Mouse (Mus musculus) hindbrain, postnatal 0 days (tissue): ENCODE results near the gene Stk19. TPM values are rescaled to one million over a fixed set of nuclear protein-coding genes. Genes with fewer than 3 reads are reported as not detected.

Experiments used
- ATAC-seq: fragments of 200-750 bp; cut with Nextera tagmentation; 2 replicates; pipeline ENCODE4 v1.8.0; 2017; ENCODE audit warnings: mild to moderate bottlenecking, moderate TSS enrichment, moderate library complexity
- DNase-seq: peaks from one replicate; pipeline ENCODE4 v3.0.0-alpha.2; 2015; ENCODE audit warnings: low spot score
- H3K27ac ChIP-seq: fragments of 300-500 bp; sonication (generic); 2 replicates; pipeline ENCODE4 v1.5.1; 2014; ENCODE audit warnings: mild to moderate bottlenecking
- H3K27me3 ChIP-seq: fragments of 300-500 bp; sonication (generic); 2 replicates; pipeline ENCODE4 v1.6.1; 2014; ENCODE audit warnings: low read length, mixed read lengths; ENCODE audit not compliant: insufficient read depth
- H3K36me3 ChIP-seq: fragments of 300-500 bp; sonication (generic); 2 replicates; pipeline ENCODE4 v1.6.1; 2014; ENCODE audit warnings: low read length, mixed read lengths; ENCODE audit not compliant: insufficient read depth
- H3K4me1 ChIP-seq: fragments of 300-500 bp; sonication (generic); 2 replicates; pipeline ENCODE4 v1.6.1; 2014; ENCODE audit warnings: antibody characterized with exemption, low read length, mixed read lengths; ENCODE audit not compliant: insufficient read depth
- H3K4me2 ChIP-seq: fragments of 300-500 bp; sonication (generic); 2 replicates; pipeline ENCODE4 v1.6.1; 2014; ENCODE audit warnings: low read depth, mild to moderate bottlenecking, low read length, moderate library complexity, mixed read lengths
- H3K4me3 ChIP-seq: fragments of 300-500 bp; sonication (generic); 2 replicates; pipeline ENCODE4 v1.5.1; 2014; ENCODE audit warnings: low read length
- H3K9ac ChIP-seq: fragments of 300-500 bp; sonication (generic); replicated peaks from 2 replicates; pipeline ENCODE4 v1.6.1; 2014; ENCODE audit warnings: mild to moderate bottlenecking, low read length, moderate library complexity, mixed read lengths
- H3K9me3 ChIP-seq: fragments of 300-500 bp; sonication (generic); 2 replicates; pipeline ENCODE4 v1.6.1; 2016; ENCODE audit warnings: low read length, mixed read lengths
- CTCF ChIP-seq: IDR thresholded peaks from 2 replicates; pipeline ENCODE4 v1.5.1; 2016; ENCODE audit warnings: antibody characterized with exemption, control low read depth, low read depth
- WGBS: fragments of 180-500 bp; shearing (Covaris S2); extraction: QIAGEN DNeasy Blood & Tissue Kit; methylation state at CpG from one replicate; pipeline ENCODE4 v1.1.7; 2014; 5-methylcytosine and 5-hydroxymethylcytosine counted together
- polyA plus RNA-seq: library from polyadenylated mRNA; unstranded; fragments of >200 nt; fragmentation: Nextera tagmentation; extraction: Ambion mirVana; gene quantifications from 2 replicates; pipeline ENCODE4 v1.2.1, GENCODE M21; 2015
- total RNA-seq: library from RNA; depleted of rRNA; stranded (reverse); fragments of >200 nt; gene quantifications from 2 replicates; pipeline ENCODE4 v1.2.3, GENCODE M21; 2014

The Stk19 gene
- total and polyA plus RNA-seq, 2 experiments from 2014 or later: 29.6 to 46.5 TPM

- peaks cover 39% of the 10 kb centered on the region for H3K36me3 ChIP-seq
- ATAC-seq (no peak), DNase-seq (no peak)
- no peak overlapping the region for H3K4me2 ChIP-seq
- no peaks in the 10 kb centered on the region for H3K9me3 ChIP-seq
- no peak overlapping the region for H3K9ac ChIP-seq
- WGBS: 93% methylated on average over 3 of the region's 3 CpGs
- no peak for TF ChIP-seq CTCF
- H3K27ac ChIP-seq: no peak overlapping the region
- no peak overlapping the region for H3K4me3 ChIP-seq
- H3K4me1 ChIP-seq: peaks cover 9% of the 10 kb centered on the region; the same call in 1 of the 2 replicates
- no peaks in the 10 kb centered on the region for H3K27me3 ChIP-seq
Measured at GRCm38 (mm10) chr17:34854761-34855160, 18.0 kb upstream of the Stk19 start.

DNA sequence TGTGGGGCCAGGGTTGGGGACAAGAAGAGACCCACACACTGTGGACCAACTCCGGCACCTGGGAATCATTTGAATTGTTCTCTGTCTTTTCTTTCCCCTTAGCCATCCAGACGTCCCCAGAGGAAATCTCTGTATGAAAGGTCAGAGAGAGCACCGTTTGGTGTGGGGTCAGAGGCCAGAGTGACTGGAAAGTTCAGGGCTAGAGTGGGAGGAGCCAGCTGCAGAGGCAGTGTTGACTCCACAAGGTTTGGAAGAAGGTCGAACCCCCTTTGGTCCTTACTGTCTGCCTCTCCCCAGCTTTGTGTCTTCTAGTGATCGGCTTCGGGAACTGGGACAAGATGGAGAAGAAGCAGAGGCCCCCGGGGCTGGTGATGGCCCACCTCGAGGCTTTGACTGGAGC is 16.8 kb upstream of the Stk19 start:
- Histone ChIP-seq H3K4me3 (no peak overlapping the region), H3K4me2 (no peak overlapping the region), H3K9me3 (no peaks in the 10 kb centered on the region), H3K36me3 (peaks cover 39% of the 10 kb centered on the region), H3K27me3 (no peaks in the 10 kb centered on the region), H3K4me1 (peaks cover 13% of the 10 kb centered on the region; the same call in 1 of the 2 replicates), H3K9ac (no peak overlapping the region), H3K27ac (no peak overlapping the region)
- TF ChIP-seq CTCF: no peak
- DNase-seq (no peak), ATAC-seq (no peak)
- 83% methylated on average over 8 of the region's 8 CpGs for WGBS

- TF ChIP-seq CTCF: no peak
- peak overlapping the region; percentile 92 for H3K4me3 ChIP-seq
- no peak for DNase-seq
- peaks cover 47% of the 10 kb centered on the region for H3K36me3 ChIP-seq
- peak overlapping the region; percentile 56; the same call in 1 of the 2 replicates for H3K27ac ChIP-seq
- H3K4me1 ChIP-seq: peaks cover 13% of the 10 kb centered on the region; the same call in 1 of the 2 replicates
- H3K9ac ChIP-seq: peak overlapping the region; percentile 71
- H3K9me3 ChIP-seq: no peaks in the 10 kb centered on the region
- peak overlapping the region; percentile 88 for H3K4me2 ChIP-seq
- no peaks in the 10 kb centered on the region for H3K27me3 ChIP-seq
- no peak for ATAC-seq
- 2% methylated on average over 25 of the region's 25 CpGs for WGBS
Measured at GRCm38 (mm10) chr17:34850517-34851125, 13.9 kb upstream of the Stk19 start.

DNA sequence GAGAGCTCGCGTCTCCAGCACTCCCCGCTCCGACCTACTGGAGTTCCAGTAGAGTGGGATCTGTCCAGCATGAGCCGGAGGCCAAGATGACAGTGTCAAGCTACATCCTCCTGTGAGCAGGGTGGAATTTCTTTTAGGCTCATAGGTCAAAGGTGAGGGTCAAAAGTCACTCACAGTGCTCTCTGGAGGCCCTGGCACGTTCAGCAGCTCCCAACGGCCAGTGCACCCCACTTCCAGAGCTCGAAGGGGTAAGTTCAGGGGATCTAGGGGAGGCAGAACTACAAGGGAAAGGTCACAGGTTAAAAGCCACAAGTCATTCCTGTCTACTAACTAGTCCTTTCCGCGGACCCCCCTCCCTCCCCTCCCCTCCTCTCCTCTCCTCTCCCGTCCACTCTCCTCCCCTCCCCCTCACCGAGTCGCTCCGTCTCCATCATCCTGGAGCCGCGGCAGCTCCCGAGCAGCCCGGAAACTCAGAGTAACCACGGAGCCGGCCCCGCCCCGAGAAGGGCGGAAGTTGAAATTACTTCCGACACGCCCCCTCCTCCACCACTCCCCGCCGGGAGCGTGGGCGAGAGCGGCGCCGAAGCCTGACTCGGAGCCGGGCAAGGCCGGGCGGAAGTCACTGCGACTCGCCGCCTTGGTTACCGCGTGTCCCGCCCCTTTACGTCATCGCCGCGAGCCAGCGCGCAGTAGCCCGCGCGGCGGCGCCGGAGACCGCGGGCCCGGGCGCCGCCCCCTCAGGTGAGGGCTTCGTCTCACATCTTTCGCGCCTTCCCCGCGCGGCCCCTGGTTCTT is 13.2 kb upstream of the Stk19 start, which contains the start of the genes Skiv2l and Nelfe:
Gene Skiv2l (minus strand): TSS at position 489 of the 795 bp plus-strand sequence.
Gene Nelfe (plus strand): TSS at position 670 of the 795 bp plus-strand sequence.
- H3K9me3 ChIP-seq: no peaks in the 10 kb centered on the region
- peak within 1 kb of the TSS; percentile 92 for H3K4me3 ChIP-seq
- peak within 1 kb of the TSS; percentile 71 for H3K9ac ChIP-seq
- H3K4me2 ChIP-seq: peak within 1 kb of the TSS; percentile 88
- peaks cover 45% of the 10 kb centered on the region for H3K36me3 ChIP-seq
- ATAC-seq (peak; percentile 98), DNase-seq (peak; percentile 99)
- peaks cover 13% of the 10 kb centered on the region; the same call in 1 of the 2 replicates for H3K4me1 ChIP-seq
- WGBS: 1% methylated on average over 64 of the region's 65 CpGs
- H3K27ac ChIP-seq: peak within 1 kb of the TSS; percentile 56; the same call in 1 of the 2 replicates
- no peaks in the 10 kb centered on the region for H3K27me3 ChIP-seq
- no peak for TF ChIP-seq CTCF

GRCm38 (mm10) chr17:34847615-34848014 is 10.9 kb upstream of the Stk19 start:
- ATAC-seq: no peak

GRCm38 (mm10) chr17:34847192-34847591 is 10.4 kb upstream of the Stk19 start:
- Histone ChIP-seq H3K27me3 (no peaks in the 10 kb centered on the region), H3K27ac (no peak overlapping the region), H3K9me3 (no peaks in the 10 kb centered on the region), H3K4me3 (no peak overlapping the region), H3K4me1 (peaks cover 13% of the 10 kb centered on the region; the same call in 1 of the 2 replicates), H3K9ac (no peak overlapping the region), H3K4me2 (no peak overlapping the region), H3K36me3 (peaks cover 40% of the 10 kb centered on the region)
- ATAC-seq: no peak
- no peak for TF ChIP-seq CTCF
- no peak for DNase-seq
- 82% methylated on average over 6 of the region's 6 CpGs for WGBS

More at GRCm38 (mm10) chr17:34847615-34848014, 10.9 kb upstream of the Stk19 start:
- no peak overlapping the region for H3K9ac ChIP-seq
- no peak overlapping the region for H3K4me2 ChIP-seq
- peaks cover 37% of the 10 kb centered on the region for H3K36me3 ChIP-seq
- H3K9me3 ChIP-seq: no peaks in the 10 kb centered on the region
- TF ChIP-seq CTCF: no peak
- DNase-seq: no peak
- H3K27ac ChIP-seq: no peak overlapping the region
- H3K27me3 ChIP-seq: no peaks in the 10 kb centered on the region
- 92% methylated on average over 7 of the region's 7 CpGs for WGBS
- peaks cover 13% of the 10 kb centered on the region; the same call in 1 of the 2 replicates for H3K4me1 ChIP-seq
- H3K4me3 ChIP-seq: no peak overlapping the region
